Mouse (Mus musculus): ENCODE data around the gene Dll4.

- TF ChIP-seq POLR2A (IDR thresholded peaks at IDR 0.05; ENCODE audit: borderline replicate concordance, control insufficient read depth, low read depth, low read length) (no peak), CTCF (IDR thresholded peaks at IDR 0.05; ENCODE audit: control insufficient read depth, insufficient read depth, low read length) (no peak)
These were observed 6.6 kb downstream of the Dll4 start for GRCm38 (mm10) chr2:119332177-119332661.
